23 mouse cellular contexts compared by ENCODE assay signal in genomic region chr15:62083347-62083746, GRCm38 (mm10).
A peak's percentile ranks its signal among the peaks of the same experiment; 100 is the strongest.
DNase-seq lines count a peak whose midpoint lies in the region; ATAC-seq and TF ChIP-seq lines count a peak whose summit lies in the region.
"Had no signal": no experiment of that assay in that cellular context is flagged by ENCODE, and none has a peak within 500 bp of the region (broad histone marks: within the 10 kb centered on the region; RNA-seq: fewer than 3 reads in every experiment).

No protein-coding gene starts in this region.

- peaks cover 35% of the 10 kb centered on the region for H3K4me1 ChIP-seq in liver, embryonic 12.5 days
- H3K4me1 ChIP-seq in liver, embryonic 11.5 days (replicated peaks; ENCODE audit: control insufficient read depth, insufficient read depth, low read length): peaks cover 14% of the 10 kb centered on the region
- H3K4me1 ChIP-seq in stomach, postnatal 0 days (replicated peaks; ENCODE audit: control insufficient read depth, insufficient read depth): no peaks in the 10 kb centered on the region; the same call in 1 of the 2 replicates

- DNase-seq in liver, embryonic 11.5 days (ENCODE audit: low spot score): no peak
- peak; percentile 100 for DNase-seq in fat pad, adult 2 months (ENCODE audit: extremely low read depth, low read depth, low spot score)
- peak; percentile 97 for DNase-seq in gonadal fat pad, adult 2 months (ENCODE audit: low read depth)
- DNase-seq in stomach, postnatal 0 days (ENCODE audit: low spot score): no peak
- no peak for DNase-seq in T-cell, adult 2 months (ENCODE audit: low spot score)
- no peak for DNase-seq in gastrocnemius, postnatal 14 days
- DNase-seq in layer of hippocampus, postnatal 14 days (ENCODE audit: low spot score in 2 of 2): no peak
- DNase-seq: adrenal gland, adult 2 months; adrenal gland, adult 8-10 months; adrenal gland, postnatal 10 days; adrenal gland, postnatal 14 days; adrenal gland, postnatal 25 days; adrenal gland, postnatal 36 days; B cell, adult 2 months; cerebellum, adult 11 months; cerebellum, adult 11-12 months; cerebellum, adult 18-20 months had no signal

- H3K4me2 ChIP-seq in liver, embryonic 12.5 days: no peak overlapping the region
- H3K4me2 ChIP-seq in liver, embryonic 11.5 days: no peak overlapping the region
- no peak overlapping the region for H3K4me2 ChIP-seq in stomach, postnatal 0 days (replicated peaks; ENCODE audit: low read depth)

- H3K9me3 ChIP-seq in liver, embryonic 12.5 days (replicated peaks): no peaks in the 10 kb centered on the region
- no peaks in the 10 kb centered on the region for H3K9me3 ChIP-seq in liver, embryonic 11.5 days (ENCODE audit: control insufficient read depth, low read length)
- no peaks in the 10 kb centered on the region for H3K9me3 ChIP-seq in stomach, postnatal 0 days (ENCODE audit: control insufficient read depth, low read length)
- H3K9me3 ChIP-seq: G1E had no signal

- TF ChIP-seq EP300 in stomach, postnatal 0 days (optimal IDR thresholded peaks at IDR 0.05): peak; percentile 80

- H3K27ac ChIP-seq in liver, embryonic 12.5 days: 0 out of 2 replicates have a peak overlapping the region, but pooled peaks have one; percentile 12
- no peak overlapping the region for H3K27ac ChIP-seq in liver, embryonic 11.5 days (ENCODE audit: low read depth, low read length)
- no peak overlapping the region for H3K27ac ChIP-seq in stomach, postnatal 0 days (replicated peaks)

- TF ChIP-seq CTCF in stomach, postnatal 0 days (IDR thresholded peaks at IDR 0.05; ENCODE audit: low read depth): no peak

- intact Hi-C loops in gastrocnemius, postnatal 14 days (cut with DNase I; ENCODE audit: low total_unique reads): no loop called here

- WGBS in liver, embryonic 12.5 days (ENCODE audit: insufficient replicate concordance): 81% methylated on average over 3 of the region's 3 CpGs
- 81% methylated on average over 3 of the region's 3 CpGs for WGBS in liver, embryonic 11.5 days
- WGBS in stomach, postnatal 0 days: 69% methylated on average over 3 of the region's 3 CpGs

- no peak for ATAC-seq in liver, embryonic 12.5 days
- ATAC-seq in liver, embryonic 11.5 days (replicated peaks; ENCODE audit: low FRiP score): no peak
- ATAC-seq in stomach, postnatal 0 days (ENCODE audit: low FRiP score, low TSS enrichment): no peak
- ATAC-seq: activated CD4-positive, CD25-positive, alpha-beta regulatory T cell, adult 4 months; CD4-positive, CD25-positive, alpha-beta regulatory T cell, adult 4 months; Patski had no signal

- no peak overlapping the region for H3K9ac ChIP-seq in liver, embryonic 12.5 days
- no peak overlapping the region for H3K9ac ChIP-seq in liver, embryonic 11.5 days (ENCODE audit: low read depth, low read length)
- H3K9ac ChIP-seq in stomach, postnatal 0 days (ENCODE audit: low read length): no peak overlapping the region

- 0 out of 2 replicates have a peak, but pooled peaks cover 5% of the 10 kb centered on the region for H3K36me3 ChIP-seq in liver, embryonic 12.5 days
- no peaks in the 10 kb centered on the region; the same call in 1 of the 2 replicates for H3K36me3 ChIP-seq in liver, embryonic 11.5 days (ENCODE audit: control insufficient read depth, insufficient read depth, low read length)
- H3K36me3 ChIP-seq in stomach, postnatal 0 days (ENCODE audit: control insufficient read depth, insufficient read depth, low read length): no peaks in the 10 kb centered on the region

- H3K4me3 ChIP-seq in liver, embryonic 12.5 days: no peak overlapping the region
- H3K4me3 ChIP-seq in liver, embryonic 11.5 days (ENCODE audit: low read depth, low read length): no peak overlapping the region
- no peak overlapping the region for H3K4me3 ChIP-seq in stomach, postnatal 0 days (ENCODE audit: low read depth, low read length)

- H3K27me3 ChIP-seq in liver, embryonic 12.5 days (replicated peaks): no peaks in the 10 kb centered on the region
- H3K27me3 ChIP-seq in liver, embryonic 11.5 days (replicated peaks; ENCODE audit: control insufficient read depth, insufficient read depth, low read length): no peaks in the 10 kb centered on the region
- H3K27me3 ChIP-seq in stomach, postnatal 0 days (ENCODE audit: control insufficient read depth, insufficient read depth, low read length): no peaks in the 10 kb centered on the region
- H3K27me3 ChIP-seq: CH12.LX, Patski had no signal

Comparison
In these comparisons a context has a peak if more than half of its experiments do, and no peak if none do; other contexts are left out.
1. DNase-seq: peak in fat pad, adult 2 months (single experiment) and gonadal fat pad, adult 2 months (single experiment); none in liver, embryonic 11.5 days (single experiment), stomach, postnatal 0 days (single experiment), T-cell, adult 2 months (single experiment), gastrocnemius, postnatal 14 days (single experiment) and layer of hippocampus, postnatal 14 days (0 of 2).